Mouse (Mus musculus): ENCODE measurements around the gene Phykpl. TPM values are rescaled to one million over a fixed set of nuclear protein-coding genes. Genes with fewer than 3 reads are reported as not detected.

Gene Phykpl
- 1 to 10 TPM; 4.2 to 8.7 TPM for polyA plus RNA-seq (2012; fragmentation: generic; extraction: Trizol)

DNA sequence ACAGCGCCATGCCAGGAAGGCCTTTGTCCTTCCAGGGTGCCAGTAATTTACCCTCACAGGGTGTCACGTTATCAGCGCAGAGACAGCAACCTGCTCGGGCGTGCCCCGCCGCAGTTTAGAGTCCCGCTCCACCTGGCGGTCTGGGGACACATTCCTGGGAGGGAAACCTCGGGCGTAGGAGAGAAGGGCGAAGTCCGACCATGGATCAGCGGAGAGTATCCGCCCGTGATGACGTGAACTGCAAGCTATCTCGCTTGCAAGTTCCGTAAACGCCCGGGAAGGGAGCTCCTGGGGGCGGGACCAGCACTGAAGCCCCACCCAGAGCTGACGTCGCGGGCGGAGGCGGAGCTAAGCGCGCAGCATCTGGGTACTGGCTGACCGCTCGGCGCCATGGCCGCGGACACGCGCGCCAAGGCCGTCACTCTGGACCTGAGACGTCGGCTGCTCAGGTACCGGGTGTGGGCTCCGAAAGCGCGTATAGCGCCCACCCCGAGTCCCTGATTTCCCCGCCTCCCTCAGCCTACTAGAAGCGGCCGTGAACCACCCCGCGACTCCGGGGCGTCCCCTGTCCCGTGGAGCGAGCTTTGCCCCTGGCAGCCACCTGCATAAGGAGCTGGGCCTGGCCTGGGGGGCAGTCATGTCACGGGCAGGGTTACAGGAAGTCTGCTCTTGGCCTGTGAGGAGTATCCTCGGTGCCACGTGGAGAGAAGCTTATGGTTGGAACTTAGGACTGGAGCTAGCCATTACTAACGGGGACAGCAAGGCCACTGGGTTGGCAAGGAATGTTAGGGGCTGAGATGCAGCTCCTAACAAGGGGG, at the start of gene Phykpl:
Gene Phykpl (plus strand): TSS at position 327 of the 818 bp plus-strand sequence.

DNA sequence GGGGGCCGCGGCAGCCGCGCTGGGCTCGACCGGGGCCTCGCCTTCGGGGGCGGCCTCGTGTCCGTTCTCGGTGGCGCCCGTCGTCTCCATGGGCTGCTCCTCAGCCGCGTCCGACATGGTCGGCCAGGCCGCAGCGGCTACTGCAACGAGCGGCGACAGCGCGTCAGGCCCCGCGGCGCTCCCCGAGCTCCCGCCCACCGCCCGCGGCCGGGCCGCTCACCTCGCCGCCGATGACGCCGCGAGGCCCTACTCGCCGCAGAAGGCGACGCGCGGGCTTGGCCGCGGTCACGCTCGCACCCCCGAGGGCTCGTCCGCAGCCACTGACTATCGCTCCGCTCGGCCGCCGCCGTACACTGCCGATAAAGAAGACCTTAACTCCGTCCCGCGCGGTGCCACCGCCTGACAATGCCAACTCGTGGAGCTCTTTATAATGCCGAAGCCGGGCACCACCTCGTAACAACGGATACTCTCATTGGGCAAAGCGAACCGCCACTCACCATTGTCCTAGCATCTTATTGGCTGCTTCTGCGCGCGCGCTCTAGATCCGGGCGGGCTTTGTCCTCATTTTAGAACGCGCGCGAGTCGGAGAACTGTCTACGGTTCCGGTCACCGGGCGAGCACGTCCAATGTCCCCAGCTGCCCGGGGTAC, 22.0 kb downstream of the Phykpl start, which contains the start of gene Hnrnpab:
Gene Hnrnpab (minus strand): TSS at position 401 of the 649 bp plus-strand sequence.

DNA sequence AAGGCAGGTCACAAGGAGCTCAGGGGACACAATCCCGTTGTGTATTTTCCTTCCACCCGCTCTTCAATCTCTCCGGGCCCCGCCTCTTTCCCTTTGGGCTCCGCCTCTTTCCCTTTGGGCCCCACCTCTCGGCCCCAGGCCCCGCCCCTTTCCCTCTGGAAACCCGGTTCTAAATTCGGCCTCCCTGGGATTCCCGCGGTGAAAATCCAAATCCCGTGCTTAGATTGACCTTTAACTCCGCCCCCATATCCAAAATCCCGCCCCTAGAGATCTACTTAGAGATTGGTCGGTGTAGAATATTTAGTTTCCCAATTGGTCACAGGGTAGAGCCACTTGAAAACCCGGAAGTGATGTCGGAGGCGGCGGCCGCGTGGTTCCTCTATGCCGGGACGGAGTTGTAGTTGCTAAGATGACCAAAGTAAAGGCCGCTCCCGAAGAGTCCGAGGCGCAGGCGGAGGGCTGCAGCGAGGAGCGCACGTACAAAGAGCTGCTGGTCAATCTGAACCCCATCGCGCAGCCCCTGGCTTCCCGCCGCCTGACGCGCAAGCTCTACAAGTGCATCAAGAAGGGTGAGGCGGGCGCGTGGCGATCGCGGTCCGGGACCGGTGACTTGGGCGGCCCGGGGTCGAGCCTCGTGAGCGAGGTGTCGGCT, 35.0 kb downstream of the Phykpl start, which contains the start of gene Nhp2:
Gene Nhp2 (plus strand): TSS at position 327 of the 652 bp plus-strand sequence.

DNA sequence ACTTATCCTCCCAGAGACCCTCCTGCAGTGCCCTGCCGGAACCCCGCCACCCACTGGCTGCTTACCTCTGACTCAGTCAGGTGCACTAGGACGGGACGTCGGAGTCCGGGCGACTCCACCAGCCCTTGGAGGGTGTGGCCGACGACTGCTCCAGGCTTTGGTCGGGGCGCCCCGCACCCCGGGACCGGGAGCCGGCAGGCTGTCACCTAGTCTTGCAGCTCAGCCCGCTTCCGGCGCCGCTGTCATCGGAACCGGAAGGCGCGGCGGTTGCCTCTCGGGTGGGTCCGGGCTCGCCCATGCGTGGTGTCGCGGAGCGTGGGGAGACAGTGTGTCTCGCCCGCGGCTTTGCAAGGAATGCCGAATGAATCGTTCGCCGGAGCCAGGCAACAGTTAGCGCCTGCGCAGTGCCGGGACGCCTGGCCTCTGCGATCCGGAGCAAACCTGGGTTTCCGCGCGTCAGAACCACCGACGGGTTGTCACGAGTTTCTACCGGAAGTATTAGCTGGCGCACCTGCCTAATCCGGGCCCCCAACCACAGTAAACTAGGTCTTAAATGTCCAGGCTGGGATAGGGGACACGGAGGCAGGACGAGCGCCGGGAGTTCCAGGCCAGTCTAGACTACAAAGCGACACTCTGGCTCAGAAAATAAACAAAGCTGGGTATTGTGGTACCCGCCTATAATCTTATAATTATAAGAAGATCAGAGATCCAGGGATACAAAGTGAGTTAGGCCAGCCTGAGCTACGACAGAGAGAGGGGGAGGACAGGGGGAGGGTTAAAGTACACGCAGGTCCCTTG, 51.2 kb downstream of the Phykpl start, which contains the start of gene Rmnd5b:
Gene Rmnd5b (minus strand): TSS at position 372 of the 798 bp plus-strand sequence.

DNA sequence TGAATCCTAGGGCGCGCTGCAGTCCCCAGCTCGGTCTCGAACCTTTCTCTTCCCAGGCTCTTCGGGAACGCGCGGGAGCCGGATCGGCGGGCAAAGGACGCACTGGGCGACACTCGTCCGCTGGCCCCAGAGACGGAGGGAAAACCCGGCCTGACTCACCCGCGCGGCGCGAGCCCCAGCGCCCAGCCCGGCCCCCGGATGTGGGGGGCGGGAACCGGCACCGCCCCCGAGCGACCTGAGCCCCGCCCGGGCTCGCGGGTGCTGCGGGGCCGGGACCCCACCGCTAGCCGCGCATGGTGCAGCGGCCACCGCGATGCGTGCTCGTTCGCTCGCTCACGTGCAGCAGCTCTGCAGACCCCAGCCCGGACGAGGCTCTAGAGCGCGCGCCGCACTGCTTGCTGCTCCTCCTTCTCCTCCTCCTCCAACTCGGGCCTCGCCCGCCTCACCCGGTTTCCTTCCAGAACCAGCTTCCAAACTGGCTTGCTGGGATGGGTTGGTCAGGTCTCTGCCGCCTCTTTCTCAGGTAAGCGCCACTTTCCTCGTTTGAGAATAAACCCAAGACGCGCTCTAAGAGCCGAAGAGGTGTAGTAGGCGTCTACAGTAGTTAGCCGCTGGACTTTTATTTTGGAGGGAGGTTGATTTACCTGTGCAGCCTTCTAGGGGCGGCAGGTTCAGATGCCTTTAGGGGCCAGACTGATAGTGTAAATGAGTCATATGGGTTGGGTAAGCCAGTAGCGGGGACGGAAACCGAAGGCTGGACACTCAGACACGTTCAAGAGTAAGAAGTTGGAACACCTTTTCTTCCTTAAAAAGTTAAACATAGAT, 66.3 kb downstream of the Phykpl start, which contains the start of the genes N4bp3 and D930048N14Rik:
Gene N4bp3 (minus strand): TSS at position 152 of the 825 bp plus-strand sequence.
Gene D930048N14Rik (plus strand): TSS at position 264 of the 825 bp plus-strand sequence.

Other genes starting within 250 kb of the Phykpl start
- gene Hnrnpab, start 22.1 kb downstream of the Phykpl start, polyA plus RNA-seq (2012; fragmentation: generic; extraction: Trizol), result 100 to 1,000 TPM; 144 to 260 TPM
- gene Nhp2, start 35.0 kb downstream of the Phykpl start, polyA plus RNA-seq (2012; fragmentation: generic; extraction: Trizol), result 100 to 1,000 TPM in 1 of 2 experiments, 10 to 100 TPM in 1; 83.1 to 636 TPM
- 10 to 100 TPM; 24.1 to 35.1 TPM for gene Rmnd5b, start 51.1 kb downstream of the Phykpl start, polyA plus RNA-seq (2012; fragmentation: generic; extraction: Trizol)
- gene N4bp3, start 66.1 kb downstream of the Phykpl start, polyA plus RNA-seq (2012; fragmentation: generic; extraction: Trizol), result 1 to 10 TPM; 2.3 to 4.5 TPM
- under 1 TPM; 0.13 to 0.48 TPM for gene D930048N14Rik, start 66.2 kb downstream of the Phykpl start, polyA plus RNA-seq (2012; fragmentation: generic; extraction: Trizol)
- 10 to 100 TPM in 1 of 2 experiments, 1 to 10 TPM in 1; 2.2 to 24.3 TPM for gene 0610009B22Rik, start 104.1 kb downstream of the Phykpl start, polyA plus RNA-seq (2012; fragmentation: generic; extraction: Trizol)
- 1 to 10 TPM in 1 of 2 experiments, under 1 TPM in 1; 0.81 to 4.5 TPM for gene Sec24a, start 178.9 kb downstream of the Phykpl start, polyA plus RNA-seq (2012; fragmentation: generic; extraction: Trizol)
- 10 to 100 TPM in 1 of 2 experiments, 1 to 10 TPM in 1; 7.1 to 44.6 TPM for gene Sar1b, start 178.9 kb downstream of the Phykpl start, polyA plus RNA-seq (2012; fragmentation: generic; extraction: Trizol)